Mouse (Mus musculus): ENCODE data around the gene Kctd6. TPM values are rescaled to one million over a fixed set of nuclear protein-coding genes. Genes with fewer than 3 reads are reported as not detected.

Gene Kctd6
- polyA plus RNA-seq, 1 experiment from 2014 or later: 7.4 TPM

DNA sequence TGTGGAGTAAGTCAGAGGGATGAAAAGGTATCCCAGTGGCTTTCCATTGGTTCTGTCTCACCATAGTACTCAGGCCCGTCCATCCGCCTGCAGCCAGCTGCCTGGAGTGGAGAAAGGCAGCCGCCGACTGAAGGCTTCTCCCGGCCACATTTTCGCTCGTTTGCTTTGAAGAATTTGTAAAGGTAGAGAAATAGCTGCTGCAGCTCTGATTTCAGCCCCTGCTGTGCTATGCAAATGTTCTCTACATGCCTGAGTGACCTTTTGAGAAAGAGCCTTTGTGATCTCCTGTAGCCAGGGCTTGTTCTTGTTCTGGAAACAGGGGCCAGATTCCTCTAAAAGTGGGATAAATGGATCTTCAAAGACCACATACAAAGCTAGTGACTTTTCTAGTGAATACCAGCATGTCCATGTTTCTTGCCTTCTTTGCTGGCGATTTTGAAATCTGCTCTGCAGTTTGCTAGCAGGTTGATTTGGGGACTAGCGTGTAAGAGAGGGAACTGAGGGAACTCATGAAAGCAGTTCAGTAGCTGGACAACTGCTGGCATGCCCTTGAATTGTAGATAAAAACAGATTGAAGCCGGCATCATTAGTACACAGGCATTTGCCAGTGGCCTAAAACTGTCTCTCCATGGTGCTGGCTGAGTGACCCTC is 4.9 kb downstream of the Kctd6 start:
- WGBS (ENCODE audit: insufficient replicate concordance): 41% methylated on average over 10 of the region's 10 CpGs
- Histone ChIP-seq H3K4me2 (no peak overlapping the region), H3K9ac (ENCODE audit: low read depth, low read length) (no peak overlapping the region), H3K4me1 (ENCODE audit: control insufficient read depth, insufficient read depth, low read length) (no peaks in the 10 kb centered on the region), H3K36me3 (ENCODE audit: control insufficient read depth, insufficient read depth, low read length) (peaks cover 4% of the 10 kb centered on the region), H3K27ac (ENCODE audit: low read depth, low read length) (no peak overlapping the region), H3K27me3 (ENCODE audit: control insufficient read depth, insufficient read depth, low read length) (no peaks in the 10 kb centered on the region), H3K9me3 (replicated peaks; ENCODE audit: control insufficient read depth, low read length) (no peaks in the 10 kb centered on the region), H3K4me3 (ENCODE audit: low read depth, low read length) (no peak overlapping the region)
- no peak for ATAC-seq (replicated peaks; ENCODE audit: insufficient number of reproducible peaks, low FRiP score, low TSS enrichment)

DNA sequence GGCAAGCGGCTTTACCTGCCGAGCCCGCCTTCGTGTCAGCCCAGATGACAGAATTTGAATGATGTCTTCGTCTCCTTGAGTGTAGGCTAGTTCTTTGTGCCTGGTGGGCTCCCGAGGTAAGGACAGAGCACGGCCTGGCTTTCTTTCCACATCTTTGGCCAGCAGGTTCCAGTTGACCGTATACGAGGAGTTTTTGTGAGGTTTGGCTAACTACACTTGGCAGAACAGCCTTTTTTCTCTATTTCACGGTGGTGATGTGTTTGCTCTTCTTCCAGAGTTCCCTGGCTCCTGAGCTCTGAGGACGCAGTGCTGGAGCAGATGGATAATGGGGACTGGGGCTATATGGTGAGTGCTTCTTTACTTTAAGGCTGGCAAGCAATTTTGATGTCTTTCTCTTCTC is 5.9 kb downstream of the Kctd6 start:
- 81% methylated on average over 11 of the region's 11 CpGs for WGBS (ENCODE audit: insufficient replicate concordance)
- no peaks in the 10 kb centered on the region for H3K9me3 ChIP-seq (replicated peaks; ENCODE audit: control insufficient read depth, low read length)
- H3K4me3 ChIP-seq (ENCODE audit: low read depth, low read length): no peak overlapping the region
- no peak overlapping the region for H3K9ac ChIP-seq (ENCODE audit: low read depth, low read length)
- H3K4me1 ChIP-seq (ENCODE audit: control insufficient read depth, insufficient read depth, low read length): no peaks in the 10 kb centered on the region
- H3K27me3 ChIP-seq (ENCODE audit: control insufficient read depth, insufficient read depth, low read length): no peaks in the 10 kb centered on the region
- no peak overlapping the region for H3K4me2 ChIP-seq
- no peak overlapping the region for H3K27ac ChIP-seq (ENCODE audit: low read depth, low read length)
- H3K36me3 ChIP-seq (ENCODE audit: control insufficient read depth, insufficient read depth, low read length): peaks cover 4% of the 10 kb centered on the region
- no peak for ATAC-seq (replicated peaks; ENCODE audit: insufficient number of reproducible peaks, low FRiP score, low TSS enrichment)

DNA sequence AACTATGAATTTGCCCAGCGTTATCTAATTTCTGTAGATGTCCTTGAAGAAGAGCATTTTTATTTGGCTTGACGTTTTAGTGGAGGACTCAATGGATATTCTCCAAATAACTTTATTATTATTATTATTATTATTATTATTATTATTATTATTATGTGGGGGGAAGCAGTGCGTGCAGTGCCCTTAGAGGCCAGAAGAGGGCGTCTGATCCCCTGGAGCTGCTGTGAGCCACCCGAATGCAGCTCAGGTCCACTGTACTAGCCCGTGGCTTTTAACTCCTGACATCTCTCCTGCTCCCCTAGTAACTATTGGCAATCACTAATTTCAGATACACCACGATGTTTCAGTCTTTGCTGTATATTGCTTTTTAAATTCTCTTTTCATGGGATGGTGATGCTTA is 6.4 kb downstream of the Kctd6 start:
- H3K9ac ChIP-seq (ENCODE audit: low read depth, low read length): no peak overlapping the region
- H3K27me3 ChIP-seq (ENCODE audit: control insufficient read depth, insufficient read depth, low read length): no peaks in the 10 kb centered on the region
- no peak overlapping the region for H3K4me2 ChIP-seq
- H3K4me1 ChIP-seq (ENCODE audit: control insufficient read depth, insufficient read depth, low read length): no peaks in the 10 kb centered on the region
- WGBS (ENCODE audit: insufficient replicate concordance): 62% methylated on average over 7 of the region's 7 CpGs
- no peaks in the 10 kb centered on the region for H3K9me3 ChIP-seq (replicated peaks; ENCODE audit: control insufficient read depth, low read length)
- no peak overlapping the region for H3K4me3 ChIP-seq (ENCODE audit: low read depth, low read length)
- H3K36me3 ChIP-seq (ENCODE audit: control insufficient read depth, insufficient read depth, low read length): peaks cover 4% of the 10 kb centered on the region
- ATAC-seq (replicated peaks; ENCODE audit: insufficient number of reproducible peaks, low FRiP score, low TSS enrichment): no peak
- no peak overlapping the region for H3K27ac ChIP-seq (ENCODE audit: low read depth, low read length)

DNA sequence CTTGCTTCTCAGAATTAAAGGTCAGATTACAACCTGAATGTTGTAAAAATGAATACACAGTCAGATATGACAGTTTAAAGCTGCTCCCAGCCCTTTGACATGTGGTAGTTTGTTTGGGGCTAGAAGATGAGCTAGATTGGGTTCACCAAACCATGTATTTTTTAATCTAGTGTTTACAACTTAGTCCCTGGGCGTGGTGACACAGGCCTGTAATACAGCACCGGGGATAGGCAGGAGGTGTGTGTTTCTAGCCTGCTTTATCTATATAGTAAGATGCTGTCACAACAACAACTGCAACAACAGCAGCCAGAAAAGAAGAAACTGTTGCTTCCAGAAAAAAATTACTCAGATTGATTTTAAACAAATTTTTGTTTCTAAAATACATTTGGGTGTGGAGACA is 7.0 kb downstream of the Kctd6 start:
- WGBS (ENCODE audit: insufficient replicate concordance): 89% methylated on average over 2 of the region's 2 CpGs
- Histone ChIP-seq H3K36me3 (ENCODE audit: control insufficient read depth, insufficient read depth, low read length) (peaks cover 4% of the 10 kb centered on the region), H3K27me3 (ENCODE audit: control insufficient read depth, insufficient read depth, low read length) (no peaks in the 10 kb centered on the region), H3K4me1 (ENCODE audit: control insufficient read depth, insufficient read depth, low read length) (no peaks in the 10 kb centered on the region), H3K9me3 (replicated peaks; ENCODE audit: control insufficient read depth, low read length) (no peaks in the 10 kb centered on the region), H3K9ac (ENCODE audit: low read depth, low read length) (no peak overlapping the region), H3K4me2 (no peak overlapping the region), H3K27ac (ENCODE audit: low read depth, low read length) (no peak overlapping the region), H3K4me3 (ENCODE audit: low read depth, low read length) (no peak overlapping the region)
- no peak for ATAC-seq (replicated peaks; ENCODE audit: insufficient number of reproducible peaks, low FRiP score, low TSS enrichment)

DNA sequence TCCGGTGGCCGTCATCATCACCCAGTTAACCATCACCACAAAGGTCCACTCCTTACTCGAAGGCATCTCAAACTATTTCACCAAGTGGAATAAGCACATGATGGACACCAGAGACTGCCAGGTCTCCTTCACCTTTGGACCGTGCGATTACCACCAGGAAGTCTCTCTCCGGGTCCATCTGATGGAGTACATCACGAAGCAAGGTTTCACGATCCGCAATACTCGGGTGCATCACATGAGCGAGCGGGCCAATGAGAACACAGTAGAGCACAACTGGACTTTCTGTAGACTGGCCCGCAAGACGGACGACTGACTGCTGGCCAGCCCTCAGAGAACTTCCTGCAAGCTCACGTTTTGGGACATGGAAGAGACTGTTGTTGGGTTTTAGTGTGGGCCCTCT is 8.6 kb downstream of the Kctd6 start:
- whole genome bisulfite sequencing (ENCODE audit: insufficient replicate concordance): 92% methylated on average over 16 of the region's 16 CpGs
- H3K27me3 ChIP-seq (ENCODE audit: control insufficient read depth, insufficient read depth, low read length): no peaks in the 10 kb centered on the region
- no peaks in the 10 kb centered on the region for H3K9me3 ChIP-seq (replicated peaks; ENCODE audit: control insufficient read depth, low read length)
- H3K4me1 ChIP-seq (ENCODE audit: control insufficient read depth, insufficient read depth, low read length): no peaks in the 10 kb centered on the region
- peaks cover 4% of the 10 kb centered on the region for H3K36me3 ChIP-seq (ENCODE audit: control insufficient read depth, insufficient read depth, low read length)
- no peak overlapping the region for H3K9ac ChIP-seq (ENCODE audit: low read depth, low read length)
- H3K4me2 ChIP-seq: no peak overlapping the region
- H3K4me3 ChIP-seq (ENCODE audit: low read depth, low read length): no peak overlapping the region
- ATAC-seq (replicated peaks; ENCODE audit: insufficient number of reproducible peaks, low FRiP score, low TSS enrichment): no peak
- H3K27ac ChIP-seq (ENCODE audit: low read depth, low read length): no peak overlapping the region

DNA sequence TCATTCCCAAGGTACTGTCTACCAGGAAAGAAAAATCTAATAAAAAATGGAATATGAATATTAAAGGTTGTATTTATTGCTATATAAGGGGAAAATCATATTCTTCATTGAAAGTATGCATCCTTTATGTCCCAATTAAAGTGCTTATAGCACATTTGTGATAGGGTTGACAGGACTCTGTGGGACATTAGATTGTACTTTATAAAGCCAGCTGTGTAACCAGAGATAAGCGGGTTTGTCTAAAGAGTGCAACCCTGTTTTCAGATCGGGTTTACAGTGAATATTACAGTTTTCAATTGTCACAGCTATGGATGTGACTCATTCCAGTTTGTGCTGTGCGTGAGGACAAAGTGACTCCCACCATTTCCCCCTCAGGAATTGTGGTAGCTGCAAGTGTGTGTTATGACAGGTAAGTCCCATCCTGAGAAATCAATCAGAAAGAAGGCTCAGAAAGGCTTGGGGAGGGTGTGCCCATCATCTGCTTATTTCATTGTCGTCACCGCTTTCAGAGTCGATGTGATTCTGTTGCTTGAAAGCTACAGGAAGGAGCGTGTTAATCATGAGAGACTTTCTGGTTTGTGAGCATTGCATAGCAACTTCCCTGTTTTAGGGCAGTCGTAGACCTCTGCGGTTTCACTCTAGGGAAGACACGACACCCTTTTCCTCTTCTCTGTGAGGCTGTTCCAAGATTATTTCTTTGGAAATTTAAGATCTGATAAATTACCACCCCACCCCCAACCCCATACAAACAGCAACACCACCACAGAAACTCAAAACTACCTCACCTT is 9.8 kb downstream of the Kctd6 start:
- no peaks in the 10 kb centered on the region for H3K9me3 ChIP-seq (replicated peaks; ENCODE audit: control insufficient read depth, low read length)
- peaks cover 4% of the 10 kb centered on the region for H3K36me3 ChIP-seq (ENCODE audit: control insufficient read depth, insufficient read depth, low read length)
- no peak for ATAC-seq (replicated peaks; ENCODE audit: insufficient number of reproducible peaks, low FRiP score, low TSS enrichment)
- WGBS (ENCODE audit: insufficient replicate concordance): 86% methylated on average over 10 of the region's 10 CpGs
- H3K4me2 ChIP-seq: no peak overlapping the region
- H3K9ac ChIP-seq (ENCODE audit: low read depth, low read length): no peak overlapping the region
- H3K4me3 ChIP-seq (ENCODE audit: low read depth, low read length): no peak overlapping the region
- no peak overlapping the region for H3K27ac ChIP-seq (ENCODE audit: low read depth, low read length)
- H3K4me1 ChIP-seq (ENCODE audit: control insufficient read depth, insufficient read depth, low read length): no peaks in the 10 kb centered on the region
- H3K27me3 ChIP-seq (ENCODE audit: control insufficient read depth, insufficient read depth, low read length): no peaks in the 10 kb centered on the region

DNA sequence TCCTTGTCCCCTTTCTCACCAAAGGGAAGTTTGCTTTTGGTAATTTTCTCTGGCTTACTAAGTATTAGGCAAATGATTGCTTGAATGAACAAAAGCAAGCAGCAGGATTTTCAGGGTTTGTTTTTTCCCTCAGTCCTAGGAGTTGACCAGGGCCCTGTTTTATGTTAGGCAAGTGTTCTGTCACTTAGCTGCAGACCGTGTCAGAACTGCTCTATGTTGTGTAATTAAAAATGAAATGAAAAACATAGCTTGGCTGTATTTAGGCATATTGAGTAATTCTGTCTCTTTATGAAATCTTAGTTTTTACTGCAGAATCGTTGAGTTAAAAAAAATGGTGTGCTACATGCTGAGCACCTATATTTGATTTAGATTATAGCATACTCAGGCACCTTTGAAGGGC is 10.9 kb downstream of the Kctd6 start:
- H3K36me3 ChIP-seq (ENCODE audit: control insufficient read depth, insufficient read depth, low read length): peaks cover 4% of the 10 kb centered on the region
- 76% methylated on average over 2 of the region's 2 CpGs for WGBS (ENCODE audit: insufficient replicate concordance)

DNA sequence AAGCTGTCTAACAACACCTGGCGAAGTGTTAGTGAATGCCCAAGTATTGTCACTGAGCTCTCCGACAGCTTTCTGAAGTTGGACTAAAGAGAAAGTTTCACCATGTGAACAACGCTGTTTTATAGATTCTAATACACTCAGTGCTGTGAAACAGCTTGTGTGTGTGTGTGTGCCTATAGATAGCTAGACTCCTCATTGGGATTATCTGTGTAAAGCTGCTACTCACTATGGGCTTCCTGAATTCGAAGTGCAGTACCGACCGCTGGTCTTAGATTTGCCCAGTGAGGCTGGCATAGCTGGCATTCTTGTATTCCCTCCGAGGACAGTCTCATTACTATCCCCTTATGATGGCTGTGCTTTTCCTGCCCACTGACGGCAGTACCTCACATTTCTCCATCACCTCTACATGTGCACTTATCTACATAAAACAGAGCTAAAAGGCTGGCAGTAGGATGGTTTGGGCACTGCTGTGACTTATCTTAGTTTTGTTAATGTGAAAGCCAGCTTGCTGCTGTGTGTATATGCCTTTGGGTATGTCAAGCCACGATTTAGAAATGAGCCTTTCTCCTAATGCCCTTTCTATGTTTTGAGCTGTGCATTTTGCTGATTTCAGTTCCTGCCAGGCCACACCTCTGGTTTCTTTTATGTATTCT is 15.6 kb downstream of the Kctd6 start:
- 68% methylated on average over 9 of the region's 9 CpGs for WGBS (ENCODE audit: insufficient replicate concordance)
- Histone ChIP-seq H3K27me3 (ENCODE audit: control insufficient read depth, insufficient read depth, low read length) (no peaks in the 10 kb centered on the region), H3K27ac (ENCODE audit: low read depth, low read length) (no peak overlapping the region), H3K9ac (ENCODE audit: low read depth, low read length) (no peak overlapping the region), H3K4me3 (ENCODE audit: low read depth, low read length) (no peak overlapping the region), H3K4me1 (ENCODE audit: control insufficient read depth, insufficient read depth, low read length) (peaks cover 13% of the 10 kb centered on the region), H3K4me2 (no peak overlapping the region), H3K36me3 (ENCODE audit: control insufficient read depth, insufficient read depth, low read length) (no peaks in the 10 kb centered on the region), H3K9me3 (replicated peaks; ENCODE audit: control insufficient read depth, low read length) (no peaks in the 10 kb centered on the region)
- ATAC-seq (replicated peaks; ENCODE audit: insufficient number of reproducible peaks, low FRiP score, low TSS enrichment): no peak

More for the DNA sequence above, 10.9 kb downstream of the Kctd6 start:
- Histone ChIP-seq H3K4me2 (no peak overlapping the region), H3K27ac (ENCODE audit: low read depth, low read length) (no peak overlapping the region), H3K4me3 (ENCODE audit: low read depth, low read length) (no peak overlapping the region), H3K4me1 (ENCODE audit: control insufficient read depth, insufficient read depth, low read length) (no peaks in the 10 kb centered on the region), H3K9ac (ENCODE audit: low read depth, low read length) (no peak overlapping the region), H3K27me3 (ENCODE audit: control insufficient read depth, insufficient read depth, low read length) (no peaks in the 10 kb centered on the region), H3K9me3 (replicated peaks; ENCODE audit: control insufficient read depth, low read length) (no peaks in the 10 kb centered on the region)
- no peak for ATAC-seq (replicated peaks; ENCODE audit: insufficient number of reproducible peaks, low FRiP score, low TSS enrichment)

Data from heart, embryonic 11.5 days (tissue).